Mouse (Mus musculus): ENCODE data around the gene Gse1. TPM values are rescaled to one million over a fixed set of nuclear protein-coding genes. Genes with fewer than 3 reads are reported as not detected.
A peak's percentile ranks its signal among the peaks of the same experiment; 100 is the strongest.

The Gse1 gene
- polyA plus RNA-seq, 1 experiment from 2014 or later = 10.2 TPM

GRCm38 (mm10) chr8:120511737-120512136, 283.5 kb downstream of the Gse1 start:
- Histone ChIP-seq H3K4me2 (ENCODE audit: low read depth, low read length) (no peak overlapping the region), H3K27ac (ENCODE audit: low read length) (no peak overlapping the region), H3K4me3 (ENCODE audit: low read length) (no peak overlapping the region), H3K9ac (ENCODE audit: low read length) (no peak overlapping the region), H3K9me3 (ENCODE audit: control insufficient read depth, low read length) (no peaks in the 10 kb centered on the region), H3K36me3 (ENCODE audit: control insufficient read depth, insufficient read depth, low read length) (no peaks in the 10 kb centered on the region), H3K27me3 (ENCODE audit: control insufficient read depth, insufficient read depth, low read depth, low read length) (no peaks in the 10 kb centered on the region), H3K4me1 (replicated peaks; ENCODE audit: control insufficient read depth, insufficient read depth, low read length) (peaks cover 46% of the 10 kb centered on the region)
- 42% methylated on average over 8 of the region's 8 CpGs for WGBS
- no peak for ATAC-seq (ENCODE audit: low read depth)

GRCm38 (mm10) chr8:120512326-120512725, 284.1 kb downstream of the Gse1 start:
- Histone ChIP-seq H3K4me2 (ENCODE audit: low read depth, low read length) (no peak overlapping the region), H3K4me3 (ENCODE audit: low read length) (no peak overlapping the region), H3K9me3 (ENCODE audit: control insufficient read depth, low read length) (no peaks in the 10 kb centered on the region), H3K4me1 (replicated peaks; ENCODE audit: control insufficient read depth, insufficient read depth, low read length) (peaks cover 50% of the 10 kb centered on the region), H3K9ac (ENCODE audit: low read length) (no peak overlapping the region), H3K27me3 (ENCODE audit: control insufficient read depth, insufficient read depth, low read depth, low read length) (no peaks in the 10 kb centered on the region), H3K36me3 (ENCODE audit: control insufficient read depth, insufficient read depth, low read length) (no peaks in the 10 kb centered on the region), H3K27ac (ENCODE audit: low read length) (no peak overlapping the region)
- 60% methylated on average over 11 of the region's 11 CpGs for WGBS
- no peak for ATAC-seq (ENCODE audit: low read depth)

GRCm38 (mm10) chr8:120513145-120513544, 284.9 kb downstream of the Gse1 start:
- Histone ChIP-seq H3K9me3 (ENCODE audit: control insufficient read depth, low read length) (no peaks in the 10 kb centered on the region), H3K9ac (ENCODE audit: low read length) (no peak overlapping the region), H3K36me3 (ENCODE audit: control insufficient read depth, insufficient read depth, low read length) (no peaks in the 10 kb centered on the region), H3K4me1 (replicated peaks; ENCODE audit: control insufficient read depth, insufficient read depth, low read length) (peaks cover 57% of the 10 kb centered on the region), H3K4me3 (ENCODE audit: low read length) (no peak overlapping the region), H3K27me3 (ENCODE audit: control insufficient read depth, insufficient read depth, low read depth, low read length) (no peaks in the 10 kb centered on the region), H3K27ac (ENCODE audit: low read length) (no peak overlapping the region), H3K4me2 (ENCODE audit: low read depth, low read length) (no peak overlapping the region)
- 72% methylated on average over 6 of the region's 6 CpGs for WGBS
- no peak for ATAC-seq (ENCODE audit: low read depth)

GRCm38 (mm10) chr8:120513638-120514461, 285.6 kb downstream of the Gse1 start:
- H3K27me3 ChIP-seq (ENCODE audit: control insufficient read depth, insufficient read depth, low read depth, low read length) = no peaks in the 10 kb centered on the region
- H3K4me3 ChIP-seq (ENCODE audit: low read length) = no peak overlapping the region
- ATAC-seq (ENCODE audit: low read depth) = no peak
- H3K27ac ChIP-seq (ENCODE audit: low read length) = no peak overlapping the region
- H3K36me3 ChIP-seq (ENCODE audit: control insufficient read depth, insufficient read depth, low read length) = no peaks in the 10 kb centered on the region
- 52% methylated on average over 26 of the region's 26 CpGs for WGBS
- no peak overlapping the region for H3K9ac ChIP-seq (ENCODE audit: low read length)
- no peak overlapping the region for H3K4me2 ChIP-seq (ENCODE audit: low read depth, low read length)
- H3K9me3 ChIP-seq (ENCODE audit: control insufficient read depth, low read length) = no peaks in the 10 kb centered on the region
- H3K4me1 ChIP-seq (replicated peaks; ENCODE audit: control insufficient read depth, insufficient read depth, low read length) = peaks cover 60% of the 10 kb centered on the region

GRCm38 (mm10) chr8:120515214-120515613, 287.0 kb downstream of the Gse1 start:
- Histone ChIP-seq H3K9ac (ENCODE audit: low read length) (no peak overlapping the region), H3K4me3 (ENCODE audit: low read length) (no peak overlapping the region), H3K4me2 (ENCODE audit: low read depth, low read length) (no peak overlapping the region), H3K4me1 (replicated peaks; ENCODE audit: control insufficient read depth, insufficient read depth, low read length) (peaks cover 59% of the 10 kb centered on the region), H3K9me3 (ENCODE audit: control insufficient read depth, low read length) (no peaks in the 10 kb centered on the region), H3K27ac (ENCODE audit: low read length) (no peak overlapping the region), H3K27me3 (ENCODE audit: control insufficient read depth, insufficient read depth, low read depth, low read length) (no peaks in the 10 kb centered on the region), H3K36me3 (ENCODE audit: control insufficient read depth, insufficient read depth, low read length) (no peaks in the 10 kb centered on the region)
- no peak for ATAC-seq (ENCODE audit: low read depth)
- WGBS = 90% methylated on average over 2 of the region's 2 CpGs

- WGBS = 88% methylated on average over 6 of the region's 6 CpGs
- H3K27ac ChIP-seq (ENCODE audit: low read length) = no peak overlapping the region
- H3K9me3 ChIP-seq (ENCODE audit: control insufficient read depth, low read length) = no peaks in the 10 kb centered on the region
These were observed 287.4 kb downstream of the Gse1 start for GRCm38 (mm10) chr8:120515650-120516049.

GRCm38 (mm10) chr8:120516182-120516755, 288.0 kb downstream of the Gse1 start:
- peak; percentile 67 for ATAC-seq (ENCODE audit: low read depth)
- 19% methylated on average over 7 of the region's 12 CpGs for WGBS

More at GRCm38 (mm10) chr8:120515650-120516049, 287.4 kb downstream of the Gse1 start:
- Histone ChIP-seq H3K4me3 (ENCODE audit: low read length) (no peak overlapping the region), H3K27me3 (ENCODE audit: control insufficient read depth, insufficient read depth, low read depth, low read length) (no peaks in the 10 kb centered on the region), H3K4me1 (replicated peaks; ENCODE audit: control insufficient read depth, insufficient read depth, low read length) (peaks cover 60% of the 10 kb centered on the region), H3K36me3 (ENCODE audit: control insufficient read depth, insufficient read depth, low read length) (no peaks in the 10 kb centered on the region), H3K9ac (ENCODE audit: low read length) (no peak overlapping the region), H3K4me2 (ENCODE audit: low read depth, low read length) (no peak overlapping the region)
- ATAC-seq (ENCODE audit: low read depth) = no peak

GRCm38 (mm10) chr8:120517666-120518410, 289.6 kb downstream of the Gse1 start:
- Histone ChIP-seq H3K4me1 (replicated peaks; ENCODE audit: control insufficient read depth, insufficient read depth, low read length) (peaks cover 56% of the 10 kb centered on the region), H3K27ac (ENCODE audit: low read length) (0 out of 2 replicates have a peak overlapping the region, but pooled peaks have one; percentile 23), H3K36me3 (ENCODE audit: control insufficient read depth, insufficient read depth, low read length) (no peaks in the 10 kb centered on the region), H3K27me3 (ENCODE audit: control insufficient read depth, insufficient read depth, low read depth, low read length) (no peaks in the 10 kb centered on the region), H3K9ac (ENCODE audit: low read length) (no peak overlapping the region), H3K9me3 (ENCODE audit: control insufficient read depth, low read length) (no peaks in the 10 kb centered on the region), H3K4me2 (ENCODE audit: low read depth, low read length) (no peak overlapping the region), H3K4me3 (ENCODE audit: low read length) (no peak overlapping the region)
- ATAC-seq (ENCODE audit: low read depth) = no peak
- WGBS = 53% methylated on average over 11 of the region's 11 CpGs

More at GRCm38 (mm10) chr8:120516182-120516755, 288.0 kb downstream of the Gse1 start:
- Histone ChIP-seq H3K27ac (ENCODE audit: low read length) (0 out of 2 replicates have a peak overlapping the region, but pooled peaks have one; percentile 6), H3K4me3 (ENCODE audit: low read length) (no peak overlapping the region), H3K4me2 (ENCODE audit: low read depth, low read length) (peak overlapping the region; percentile 12; the same call in 1 of the 2 replicates), H3K9ac (ENCODE audit: low read length) (no peak overlapping the region), H3K36me3 (ENCODE audit: control insufficient read depth, insufficient read depth, low read length) (no peaks in the 10 kb centered on the region), H3K4me1 (replicated peaks; ENCODE audit: control insufficient read depth, insufficient read depth, low read length) (peaks cover 60% of the 10 kb centered on the region), H3K9me3 (ENCODE audit: control insufficient read depth, low read length) (no peaks in the 10 kb centered on the region), H3K27me3 (ENCODE audit: control insufficient read depth, insufficient read depth, low read depth, low read length) (no peaks in the 10 kb centered on the region)
